10 mouse cellular contexts compared by ENCODE assay signal in genomic region chr7:118443371-118443770, GRCm38 (mm10). TPM values are rescaled to one million over a fixed set of nuclear protein-coding genes. Genes with fewer than 3 reads are reported as not detected.
DNase-seq lines count a peak whose midpoint lies in the region; ATAC-seq lines count a peak whose summit lies in the region.
"Had no signal": no experiment of that assay in that cellular context is flagged by ENCODE, and none has a peak within 500 bp of the region (broad histone marks: within the 10 kb centered on the region; RNA-seq: fewer than 3 reads in every experiment).

No protein-coding gene starts in this region.

- H3K9ac ChIP-seq in heart, embryonic 13.5 days: no peak overlapping the region
- H3K9ac ChIP-seq in hindbrain, embryonic 14.5 days: no peak overlapping the region
- no peak overlapping the region for H3K9ac ChIP-seq in midbrain, embryonic 15.5 days
- H3K9ac ChIP-seq: liver, embryonic 14.5 days had no signal

- no peak overlapping the region for H3K27ac ChIP-seq in heart, embryonic 13.5 days (replicated peaks)
- H3K27ac ChIP-seq in hindbrain, embryonic 14.5 days: no peak overlapping the region
- no peak overlapping the region for H3K27ac ChIP-seq in midbrain, embryonic 15.5 days
- H3K27ac ChIP-seq: heart, embryonic 10.5 days; liver, embryonic 14.5 days had no signal

- peak overlapping the region; percentile 38 for H3K4me2 ChIP-seq in heart, embryonic 13.5 days
- peak overlapping the region; percentile 10; the same call in 1 of the 2 replicates for H3K4me2 ChIP-seq in hindbrain, embryonic 14.5 days (replicated peaks)
- H3K4me2 ChIP-seq in midbrain, embryonic 15.5 days: peak overlapping the region; percentile 34

- no peaks in the 10 kb centered on the region for H3K9me3 ChIP-seq in heart, embryonic 13.5 days
- no peaks in the 10 kb centered on the region for H3K9me3 ChIP-seq in hindbrain, embryonic 14.5 days (ENCODE audit: control insufficient read depth, low read length)
- H3K9me3 ChIP-seq in midbrain, embryonic 15.5 days: no peaks in the 10 kb centered on the region
- H3K9me3 ChIP-seq: heart, embryonic 10.5 days had no signal

- DNase-seq in heart, postnatal 36 days: no peak
- DNase-seq in R1 (ENCODE audit: low read depth, low spot score): peak; percentile 33
- peak; percentile 24 for DNase-seq in hindbrain, embryonic 14.5 days (ENCODE audit: low spot score)
- DNase-seq in gastrocnemius, postnatal 14 days: no peak
- DNase-seq in spleen, postnatal 10 days (ENCODE audit: low spot score in 2 of 2): no peak
- DNase-seq in gastrocnemius, adult 8-10 months (ENCODE audit: low spot score in 2 of 2): no peak

- peaks cover 79% of the 10 kb centered on the region for H3K27me3 ChIP-seq in heart, embryonic 13.5 days (replicated peaks)
- peaks cover 2% of the 10 kb centered on the region; the same call in 1 of the 2 replicates for H3K27me3 ChIP-seq in hindbrain, embryonic 14.5 days (ENCODE audit: control insufficient read depth, insufficient read depth, low read length)
- no peaks in the 10 kb centered on the region for H3K27me3 ChIP-seq in midbrain, embryonic 15.5 days (replicated peaks)

- H3K36me3 ChIP-seq in heart, embryonic 13.5 days: no peaks in the 10 kb centered on the region
- H3K36me3 ChIP-seq in hindbrain, embryonic 14.5 days (replicated peaks; ENCODE audit: control insufficient read depth, insufficient read depth): no peaks in the 10 kb centered on the region
- no peaks in the 10 kb centered on the region for H3K36me3 ChIP-seq in midbrain, embryonic 15.5 days (replicated peaks)
- H3K36me3 ChIP-seq: heart, embryonic 10.5 days had no signal

- ATAC-seq in heart, embryonic 13.5 days (ENCODE audit: extremely low read depth, insufficient number of reproducible peaks, low FRiP score, low TSS enrichment): no peak
- no peak for ATAC-seq in hindbrain, embryonic 14.5 days (ENCODE audit: low FRiP score)
- ATAC-seq in midbrain, embryonic 15.5 days (replicated peaks): no peak

- intact Hi-C loops in heart, postnatal 36 days (cut with DNase I): no loop called here
- intact Hi-C loops in gastrocnemius, postnatal 14 days (cut with DNase I; ENCODE audit: low total_unique reads): no loop called here

- no peak overlapping the region for H3K4me3 ChIP-seq in heart, embryonic 13.5 days
- no peak overlapping the region for H3K4me3 ChIP-seq in hindbrain, embryonic 14.5 days (replicated peaks; ENCODE audit: low read length)
- H3K4me3 ChIP-seq in midbrain, embryonic 15.5 days: no peak overlapping the region
- H3K4me3 ChIP-seq: heart, embryonic 10.5 days had no signal

- H3K4me1 ChIP-seq in heart, embryonic 13.5 days: peaks cover 16% of the 10 kb centered on the region
- H3K4me1 ChIP-seq in hindbrain, embryonic 14.5 days (replicated peaks; ENCODE audit: control insufficient read depth, insufficient read depth, low read length): peaks cover 10% of the 10 kb centered on the region
- H3K4me1 ChIP-seq in midbrain, embryonic 15.5 days: peaks cover 18% of the 10 kb centered on the region

- WGBS in heart, embryonic 13.5 days: 7% methylated on average over 9 of the region's 9 CpGs
- 6% methylated on average over 9 of the region's 9 CpGs for WGBS in hindbrain, embryonic 14.5 days
- WGBS in midbrain, embryonic 15.5 days: 7% methylated on average over 9 of the region's 9 CpGs

RNA-seq across cellular contexts. Expression of gene Syt17, which starts 4.7 kb away (rescaled TPM):
- 0.82 and 1.7 TPM in 2 replicates for polyA plus RNA-seq in heart, embryonic 13.5 days (2015; fragmentation: Nextera tagmentation; extraction: Ambion mirVana)
- 1 to 10 TPM; 1.5 to 2.1 TPM for total RNA-seq in heart, postnatal 36 days (2021)
- 18.6 and 22.3 TPM in 2 replicates for polyA plus RNA-seq in hindbrain, embryonic 14.5 days (2014; fragmentation: Nextera tagmentation; extraction: Ambion mirVana)
- 19.7 and 20.2 TPM in 2 replicates for polyA plus RNA-seq in midbrain, embryonic 15.5 days (2015; fragmentation: Nextera tagmentation; extraction: Ambion mirVana)
- under 1 TPM; 0.88 to 0.89 TPM for total RNA-seq in gastrocnemius, postnatal 14 days (2021)
- under 1 TPM in 2 of 4 experiments, not detected in 2; 0.12 to 0.72 TPM for total RNA-seq in gastrocnemius, adult 8-10 months (2022)

RNA-seq across cellular contexts. Expression of gene Itpripl2, which starts 48.4 kb away (rescaled TPM):
- polyA plus RNA-seq in heart, embryonic 13.5 days (2015; fragmentation: Nextera tagmentation; extraction: Ambion mirVana): 2.9 and 3.2 TPM in 2 replicates
- total RNA-seq in heart, postnatal 36 days (2021): 10 to 100 TPM; 23.1 to 25.1 TPM
- polyA plus RNA-seq in hindbrain, embryonic 14.5 days (2014; fragmentation: Nextera tagmentation; extraction: Ambion mirVana): 0.56 and 0.84 TPM in 2 replicates
- polyA plus RNA-seq in midbrain, embryonic 15.5 days (2015; fragmentation: Nextera tagmentation; extraction: Ambion mirVana): 0.79 and 1.0 TPM in 2 replicates
- 10 to 100 TPM; 17.3 to 18.7 TPM for total RNA-seq in gastrocnemius, postnatal 14 days (2021)
- total RNA-seq in gastrocnemius, adult 8-10 months (2022): 1 to 10 TPM; 4.4 to 6.9 (median 4.9) TPM

Comparison
In these comparisons a context has a peak if more than half of its experiments do, and no peak if none do; other contexts are left out.
1. DNase-seq: peak in R1 (single experiment) and hindbrain, embryonic 14.5 days (single experiment); none in heart, postnatal 36 days (0 of 2), gastrocnemius, postnatal 14 days (single experiment), spleen, postnatal 10 days (0 of 2) and gastrocnemius, adult 8-10 months (0 of 2).
2. Peak in every context shown above with its lines, with median percentiles within 50 percentile points of each other: H3K4me2 ChIP-seq.